Mouse (Mus musculus): ENCODE results near the gene Slc45a1. TPM values are rescaled to one million over a fixed set of nuclear protein-coding genes. Genes with fewer than 3 reads are reported as not detected.

Gene Slc45a1
- polyA plus RNA-seq, 1 experiment from 2014 or later, result 20.7 TPM

DNA sequence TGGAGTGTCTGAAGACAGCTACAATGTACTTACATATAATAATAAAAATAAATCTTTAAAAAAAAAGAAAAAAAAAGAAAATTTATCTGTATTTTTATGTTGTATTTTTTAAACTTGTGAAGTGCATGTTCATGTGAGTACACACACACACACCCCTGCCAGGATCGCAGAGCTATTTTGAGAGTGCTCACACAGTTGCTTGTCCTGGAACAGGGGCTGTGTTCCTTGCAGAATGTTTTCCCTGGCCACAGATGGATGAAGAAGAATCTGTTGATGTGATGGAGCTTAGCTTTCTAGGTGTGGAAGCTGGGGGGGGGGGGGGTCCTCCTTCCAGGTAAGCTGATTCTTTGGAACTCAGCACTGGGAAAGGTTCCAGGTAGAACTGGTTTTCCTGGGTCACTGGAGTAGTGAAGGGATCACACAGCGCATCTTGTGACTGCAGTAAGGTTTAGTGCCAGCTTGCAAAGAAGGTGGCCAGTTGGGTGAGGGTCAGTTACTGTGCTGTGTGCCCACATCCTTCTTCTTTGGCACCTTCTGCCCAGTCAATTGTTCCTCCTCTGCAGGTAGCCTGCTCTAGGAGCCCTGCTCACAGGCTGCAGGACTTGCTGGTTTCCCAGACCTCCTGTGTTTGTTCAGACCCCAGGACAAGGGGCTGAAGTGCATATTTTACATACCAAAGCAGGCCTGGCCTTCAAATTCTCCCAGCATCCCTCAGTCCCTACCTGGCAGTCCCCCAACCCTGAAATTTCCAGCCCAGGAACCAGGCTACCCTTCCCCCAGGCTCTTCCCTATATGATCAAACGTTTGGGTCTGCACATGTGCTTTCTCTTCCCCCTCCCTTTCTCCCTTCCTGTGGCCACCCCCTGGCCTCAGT lies 52.6 kb downstream of the Slc45a1 start:
- whole genome bisulfite sequencing, result 75% methylated on average over 3 of the region's 3 CpGs
- no peak overlapping the region for H3K27ac ChIP-seq
- H3K4me3 ChIP-seq (replicated peaks), result no peak overlapping the region
- no peaks in the 10 kb centered on the region for H3K27me3 ChIP-seq
- no peak for ATAC-seq
- peaks cover 31% of the 10 kb centered on the region for H3K4me1 ChIP-seq (replicated peaks)
- H3K4me2 ChIP-seq (replicated peaks), result no peak overlapping the region
- H3K9me3 ChIP-seq, result no peaks in the 10 kb centered on the region
- 0 out of 2 replicates have a peak, but pooled peaks cover 4% of the 10 kb centered on the region for H3K36me3 ChIP-seq
- H3K9ac ChIP-seq (replicated peaks), result no peak overlapping the region

DNA sequence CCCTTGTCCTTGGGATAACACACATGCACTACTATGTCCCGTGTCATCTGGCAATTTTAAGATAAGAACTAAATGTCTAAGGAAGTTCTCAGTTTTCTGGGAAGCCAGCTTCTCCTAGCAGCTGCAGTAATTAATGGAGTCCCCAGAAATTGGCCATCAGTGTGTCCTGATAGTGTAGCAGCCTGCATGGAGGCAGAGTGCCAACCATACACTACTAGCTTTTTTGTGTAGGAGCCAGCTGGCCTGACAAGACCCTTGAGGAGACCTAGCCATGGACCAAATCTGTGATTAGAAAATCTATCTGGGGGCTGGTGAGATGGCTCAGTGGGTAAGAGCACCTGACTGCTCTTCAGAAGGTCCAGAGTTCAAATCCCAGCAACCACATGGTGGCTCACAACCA lies 53.3 kb downstream of the Slc45a1 start:
- WGBS, result 88% methylated on average over 1 of the region's 1 CpGs
- ATAC-seq, result no peak
- Histone ChIP-seq H3K36me3 (0 out of 2 replicates have a peak, but pooled peaks cover 4% of the 10 kb centered on the region), H3K27ac (no peak overlapping the region), H3K27me3 (no peaks in the 10 kb centered on the region), H3K4me1 (replicated peaks) (peaks cover 27% of the 10 kb centered on the region), H3K9me3 (no peaks in the 10 kb centered on the region), H3K9ac (replicated peaks) (no peak overlapping the region), H3K4me2 (replicated peaks) (no peak overlapping the region), H3K4me3 (replicated peaks) (no peak overlapping the region)

DNA sequence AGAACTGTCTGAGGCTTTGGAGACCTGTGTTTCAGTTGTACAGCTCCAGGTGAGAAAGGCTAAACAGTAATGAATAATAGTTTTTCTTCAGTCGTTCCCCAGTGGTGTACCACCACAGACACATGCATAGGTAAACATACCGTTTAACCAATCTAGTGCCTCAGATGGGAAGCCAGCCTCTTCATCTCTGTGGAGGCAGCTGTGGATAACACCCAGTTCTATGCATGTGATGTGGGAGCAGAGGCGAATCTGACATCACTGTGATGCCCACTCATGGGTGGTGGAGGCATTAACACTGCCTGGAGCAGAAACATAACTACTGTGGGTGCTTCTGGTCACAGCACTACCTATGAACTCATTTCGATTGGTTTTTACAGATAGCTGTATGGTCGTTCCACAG lies 56.0 kb downstream of the Slc45a1 start:
- no peak for ATAC-seq

DNA sequence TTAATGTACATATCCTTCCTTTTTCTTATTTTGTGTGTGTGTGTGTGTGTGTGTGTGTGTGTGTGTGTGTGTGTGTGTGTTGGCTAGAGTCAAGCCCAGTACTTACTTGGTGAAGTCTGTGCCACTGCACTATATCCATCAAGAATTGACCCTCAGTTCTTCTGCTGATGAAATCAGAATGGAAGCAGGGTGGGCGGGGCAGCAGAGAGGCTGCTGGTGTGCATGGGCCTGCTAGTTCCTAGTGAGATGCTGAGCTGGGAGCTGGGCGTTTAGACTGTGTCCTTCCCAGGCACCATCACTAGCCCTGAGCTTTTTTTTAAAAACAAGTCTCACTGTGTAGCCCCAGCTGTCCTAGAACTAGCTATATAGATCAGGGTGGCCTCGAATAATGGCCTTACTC lies 56.9 kb downstream of the Slc45a1 start:
- H3K27ac ChIP-seq, result no peak overlapping the region
- no peak overlapping the region for H3K4me3 ChIP-seq (replicated peaks)
- H3K36me3 ChIP-seq, result no peaks in the 10 kb centered on the region
- no peaks in the 10 kb centered on the region for H3K27me3 ChIP-seq
- no peak overlapping the region for H3K4me2 ChIP-seq (replicated peaks)
- ATAC-seq, result no peak
- H3K9ac ChIP-seq (replicated peaks), result no peak overlapping the region
- WGBS, result 73% methylated on average over 3 of the region's 3 CpGs
- no peaks in the 10 kb centered on the region for H3K9me3 ChIP-seq
- peaks cover 41% of the 10 kb centered on the region for H3K4me1 ChIP-seq (replicated peaks)

More for the DNA sequence above, 56.0 kb downstream of the Slc45a1 start:
- Histone ChIP-seq H3K4me2 (replicated peaks) (no peak overlapping the region), H3K27me3 (no peaks in the 10 kb centered on the region), H3K27ac (no peak overlapping the region), H3K36me3 (no peaks in the 10 kb centered on the region), H3K4me1 (replicated peaks) (peaks cover 36% of the 10 kb centered on the region), H3K9me3 (no peaks in the 10 kb centered on the region), H3K9ac (replicated peaks) (no peak overlapping the region), H3K4me3 (replicated peaks) (no peak overlapping the region)
- 95% methylated on average over 5 of the region's 5 CpGs for WGBS

DNA sequence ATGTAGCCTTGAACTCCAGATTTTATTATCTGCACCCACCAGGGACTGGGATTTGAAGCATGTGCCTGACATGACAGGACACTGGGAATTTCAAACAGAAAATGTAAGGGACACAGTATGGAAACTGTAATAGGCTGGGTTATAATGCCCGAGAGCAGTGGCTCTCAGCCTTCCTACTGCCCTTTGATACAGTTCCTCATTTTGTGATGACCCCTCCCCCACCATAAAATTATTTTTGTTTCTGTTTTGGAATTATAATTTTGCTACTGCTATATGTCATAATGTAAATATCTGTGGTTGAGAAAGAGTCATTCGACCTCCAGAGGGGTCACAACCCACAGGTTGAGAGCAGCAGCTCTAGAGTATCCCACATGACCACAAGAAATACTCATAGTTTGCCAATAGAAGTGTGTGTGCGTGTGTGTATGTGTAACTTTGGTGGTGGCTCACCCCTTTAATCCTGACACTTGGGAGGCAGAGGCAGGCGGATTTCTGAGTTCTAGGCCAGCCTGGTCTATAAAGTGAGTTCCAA lies 57.6 kb downstream of the Slc45a1 start:
- H3K9me3 ChIP-seq, result no peaks in the 10 kb centered on the region
- H3K36me3 ChIP-seq, result no peaks in the 10 kb centered on the region
- ATAC-seq, result no peak
- H3K4me2 ChIP-seq (replicated peaks), result no peak overlapping the region
- H3K4me3 ChIP-seq (replicated peaks), result no peak overlapping the region
- H3K27me3 ChIP-seq, result no peaks in the 10 kb centered on the region
- peaks cover 37% of the 10 kb centered on the region for H3K4me1 ChIP-seq (replicated peaks)
- no peak overlapping the region for H3K27ac ChIP-seq
- no peak overlapping the region for H3K9ac ChIP-seq (replicated peaks)
- 89% methylated on average over 4 of the region's 4 CpGs for WGBS

DNA sequence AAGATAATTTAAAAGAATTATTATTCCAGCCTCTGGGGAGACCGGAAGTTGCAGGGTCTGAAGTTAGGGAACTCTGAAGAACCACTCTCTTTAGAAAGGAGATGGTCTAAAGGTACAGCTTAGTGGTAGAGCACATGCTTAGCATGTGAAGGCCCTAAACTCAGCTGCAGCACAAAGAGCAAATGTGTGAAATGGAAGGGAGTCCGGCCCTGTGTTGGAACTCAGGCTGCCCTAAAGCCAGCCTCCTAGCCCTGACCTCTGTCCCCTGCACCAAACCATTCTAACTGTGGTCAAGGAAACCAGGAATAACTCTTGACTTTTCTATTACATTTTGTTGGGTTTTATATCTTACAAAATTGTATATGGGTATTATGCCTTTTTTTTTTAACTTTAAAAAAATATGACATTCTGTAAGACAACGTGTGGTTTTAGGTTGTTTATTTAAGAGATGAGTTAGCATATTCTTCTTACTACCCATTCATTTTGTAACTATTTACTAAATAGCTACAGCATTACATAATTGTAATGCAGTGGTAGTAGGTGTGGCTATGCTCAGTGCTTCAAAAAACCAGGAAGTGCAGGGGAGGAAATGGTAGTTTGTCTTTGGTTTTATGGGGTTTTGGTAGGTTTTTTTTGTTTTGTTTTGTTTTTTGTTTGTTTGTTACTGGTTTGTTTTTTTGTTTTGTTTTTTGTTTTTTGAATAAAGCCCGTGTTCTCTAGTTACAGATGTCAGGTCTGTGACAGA lies 58.3 kb downstream of the Slc45a1 start:
- peaks cover 35% of the 10 kb centered on the region for H3K4me1 ChIP-seq (replicated peaks)
- no peak overlapping the region for H3K27ac ChIP-seq
- H3K27me3 ChIP-seq, result no peaks in the 10 kb centered on the region
- no peak overlapping the region for H3K9ac ChIP-seq (replicated peaks)
- no peak overlapping the region for H3K4me2 ChIP-seq (replicated peaks)
- no peaks in the 10 kb centered on the region for H3K9me3 ChIP-seq
- no peak for ATAC-seq
- H3K36me3 ChIP-seq, result no peaks in the 10 kb centered on the region
- WGBS, result 93% methylated on average over 4 of the region's 4 CpGs
- no peak overlapping the region for H3K4me3 ChIP-seq (replicated peaks)

DNA sequence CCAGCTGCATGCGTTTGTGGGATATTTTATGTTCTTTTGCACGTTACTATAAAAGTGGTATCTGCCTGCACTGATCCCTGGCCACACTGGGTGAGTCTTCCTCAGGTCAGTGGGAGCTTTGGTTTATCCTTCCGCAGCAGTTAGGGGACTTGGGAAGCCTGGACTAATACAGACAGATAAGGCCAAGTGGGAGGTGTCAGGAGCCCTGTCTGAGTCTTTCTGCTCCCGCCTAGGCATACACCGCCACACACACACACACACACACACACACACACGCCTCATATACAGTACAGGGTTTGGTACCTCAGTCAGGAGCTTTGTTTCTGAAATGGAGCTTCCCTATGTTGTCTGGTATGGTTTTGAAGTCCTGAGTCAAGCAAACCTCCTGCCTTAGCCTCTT lies 59.9 kb downstream of the Slc45a1 start:
- Histone ChIP-seq H3K4me3 (replicated peaks) (no peak overlapping the region), H3K4me2 (replicated peaks) (no peak overlapping the region), H3K9ac (replicated peaks) (no peak overlapping the region), H3K4me1 (replicated peaks) (peaks cover 47% of the 10 kb centered on the region), H3K36me3 (no peaks in the 10 kb centered on the region), H3K27me3 (no peaks in the 10 kb centered on the region), H3K9me3 (no peaks in the 10 kb centered on the region), H3K27ac (peak overlapping the region; percentile 52)
- ATAC-seq, result no peak
- 83% methylated on average over 6 of the region's 6 CpGs for WGBS

DNA sequence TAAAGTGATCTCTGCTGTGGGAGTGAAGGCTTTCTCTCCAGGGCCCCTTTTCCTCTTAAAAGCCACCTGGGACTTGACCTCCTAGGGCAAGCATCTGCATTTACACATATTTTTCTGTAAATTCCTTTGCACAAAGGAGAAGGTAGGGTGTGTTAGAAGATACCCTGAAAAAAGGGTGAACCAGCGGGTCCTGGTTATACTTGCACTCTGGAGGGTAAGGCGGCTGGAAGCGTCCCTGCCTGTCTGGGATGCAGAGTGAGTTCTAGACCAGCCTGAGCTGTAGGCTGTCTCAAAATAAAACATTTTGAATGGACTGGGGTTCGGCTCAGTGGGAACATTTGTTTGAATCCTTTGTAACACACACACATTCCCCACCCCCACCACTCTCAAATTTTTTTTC lies 60.4 kb downstream of the Slc45a1 start:
- Histone ChIP-seq H3K9me3 (no peaks in the 10 kb centered on the region), H3K9ac (replicated peaks) (no peak overlapping the region), H3K36me3 (no peaks in the 10 kb centered on the region), H3K4me1 (replicated peaks) (peaks cover 52% of the 10 kb centered on the region), H3K4me2 (replicated peaks) (no peak overlapping the region), H3K27me3 (no peaks in the 10 kb centered on the region), H3K4me3 (replicated peaks) (no peak overlapping the region), H3K27ac (peak overlapping the region; percentile 7; the same call in 1 of the 2 replicates)
- ATAC-seq, result no peak
- 75% methylated on average over 4 of the region's 4 CpGs for WGBS

DNA sequence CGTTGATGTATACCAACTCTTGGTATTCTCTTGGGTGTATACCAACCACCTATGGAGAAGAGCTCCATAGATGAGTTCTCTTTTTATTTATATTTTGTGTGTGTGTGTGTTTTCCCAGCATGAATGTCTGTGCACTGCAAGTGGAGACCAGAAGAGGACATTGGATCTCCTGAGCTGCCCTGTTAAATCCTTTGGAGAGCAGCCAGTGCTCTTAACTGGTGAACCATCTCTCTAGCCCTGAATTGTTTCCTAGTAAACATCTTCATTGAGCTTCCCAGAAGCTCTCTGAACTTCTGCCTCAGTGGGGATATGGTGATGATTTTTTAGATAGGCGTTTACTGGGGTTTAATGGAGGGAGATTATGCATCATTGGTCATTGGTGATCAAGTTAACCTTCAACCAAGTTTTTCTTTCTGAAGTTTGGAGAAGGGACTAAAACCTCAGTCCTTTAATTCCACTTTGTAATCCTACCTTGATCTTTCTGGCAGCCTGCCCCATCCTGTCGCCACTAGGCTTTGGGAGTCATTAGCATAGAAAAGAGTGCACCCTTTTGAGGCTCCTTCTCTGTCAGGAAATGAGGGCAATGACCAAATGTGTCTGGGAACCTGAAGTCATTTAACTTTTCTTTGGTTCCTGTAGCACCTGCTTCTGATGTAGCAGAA lies 61.2 kb downstream of the Slc45a1 start:
- no peak for ATAC-seq
- no peaks in the 10 kb centered on the region for H3K9me3 ChIP-seq
- H3K36me3 ChIP-seq, result no peaks in the 10 kb centered on the region
- no peak overlapping the region for H3K4me2 ChIP-seq (replicated peaks)
- peaks cover 54% of the 10 kb centered on the region for H3K4me1 ChIP-seq (replicated peaks)
- no peaks in the 10 kb centered on the region for H3K27me3 ChIP-seq
- H3K27ac ChIP-seq, result no peak overlapping the region
- 43% methylated on average over 3 of the region's 3 CpGs for WGBS
- no peak overlapping the region for H3K4me3 ChIP-seq (replicated peaks)
- H3K9ac ChIP-seq (replicated peaks), result no peak overlapping the region

DNA sequence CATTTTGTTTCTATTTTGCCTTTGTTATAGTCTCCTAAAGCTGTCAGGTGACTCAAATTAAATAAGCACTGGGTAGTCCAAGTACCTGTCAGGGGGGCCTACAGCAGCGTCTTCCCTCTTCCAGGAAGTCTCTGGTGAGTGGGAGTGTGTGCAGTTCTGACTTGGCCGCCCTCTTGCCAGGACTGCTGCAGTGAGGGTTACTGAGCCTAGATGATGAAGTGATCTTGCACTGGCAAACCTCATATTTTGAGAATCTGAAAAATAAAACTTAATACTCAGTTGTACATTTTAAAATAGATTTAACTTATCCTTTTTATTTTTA lies 63.7 kb downstream of the Slc45a1 start:
- no peak overlapping the region for H3K4me3 ChIP-seq (replicated peaks)
- no peak for ATAC-seq
- peaks cover 70% of the 10 kb centered on the region for H3K4me1 ChIP-seq (replicated peaks)
- H3K27ac ChIP-seq, result no peak overlapping the region
- H3K36me3 ChIP-seq, result no peaks in the 10 kb centered on the region
- WGBS, result 90% methylated on average over 2 of the region's 2 CpGs
- H3K27me3 ChIP-seq, result no peaks in the 10 kb centered on the region
- no peaks in the 10 kb centered on the region for H3K9me3 ChIP-seq
- no peak overlapping the region for H3K4me2 ChIP-seq (replicated peaks)
- no peak overlapping the region for H3K9ac ChIP-seq (replicated peaks)

DNA sequence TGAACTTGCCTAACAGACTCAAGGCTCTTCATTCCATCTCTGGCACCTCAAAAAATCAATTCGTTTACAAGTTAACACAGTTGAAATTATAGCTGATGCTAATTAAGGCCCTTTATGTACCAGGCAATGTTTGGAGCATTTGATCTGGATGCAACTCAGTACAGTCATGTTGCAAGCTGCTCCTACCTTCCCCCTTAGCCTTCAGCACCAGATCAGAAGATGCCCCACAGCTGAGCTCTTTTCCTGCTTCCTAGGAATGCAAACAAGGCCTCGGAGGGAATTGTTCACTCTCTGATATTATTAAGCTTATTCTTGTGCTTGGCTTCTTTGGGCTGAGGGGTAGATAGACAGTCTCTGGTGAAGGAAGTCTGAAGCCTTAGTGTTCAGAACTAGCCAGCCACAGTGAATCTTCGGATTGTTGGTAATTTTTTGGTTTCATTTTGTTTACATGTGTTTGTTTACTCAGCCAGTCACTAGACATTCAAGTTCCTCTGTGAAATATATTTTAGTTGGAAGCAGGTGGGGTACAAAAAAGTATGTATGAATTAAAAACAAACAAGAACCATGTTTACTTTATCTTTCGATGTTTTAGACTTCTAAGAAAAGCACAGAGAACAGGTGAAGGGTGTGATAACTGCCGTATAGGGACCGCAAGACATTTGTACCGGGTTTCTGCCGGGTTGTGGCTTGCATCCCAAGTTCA lies 64.2 kb downstream of the Slc45a1 start:
- Histone ChIP-seq H3K9ac (replicated peaks) (no peak overlapping the region), H3K27ac (peak overlapping the region; percentile 41; the same call in 1 of the 2 replicates), H3K4me1 (replicated peaks) (peaks cover 71% of the 10 kb centered on the region), H3K27me3 (no peaks in the 10 kb centered on the region), H3K4me3 (replicated peaks) (no peak overlapping the region), H3K4me2 (replicated peaks) (no peak overlapping the region), H3K36me3 (no peaks in the 10 kb centered on the region), H3K9me3 (no peaks in the 10 kb centered on the region)
- WGBS, result 86% methylated on average over 8 of the region's 8 CpGs
- no peak for ATAC-seq

All from midbrain, embryonic 13.5 days (tissue).